Mouse (Mus musculus): Measurements from ENCODE around the gene Akap12. TPM values are rescaled to one million over a fixed set of nuclear protein-coding genes. Genes with fewer than 3 reads are reported as not detected.

The Akap12 gene
- total RNA-seq, 2 experiments from 2014 or later, result 15.9 to 17.1 TPM

DNA sequence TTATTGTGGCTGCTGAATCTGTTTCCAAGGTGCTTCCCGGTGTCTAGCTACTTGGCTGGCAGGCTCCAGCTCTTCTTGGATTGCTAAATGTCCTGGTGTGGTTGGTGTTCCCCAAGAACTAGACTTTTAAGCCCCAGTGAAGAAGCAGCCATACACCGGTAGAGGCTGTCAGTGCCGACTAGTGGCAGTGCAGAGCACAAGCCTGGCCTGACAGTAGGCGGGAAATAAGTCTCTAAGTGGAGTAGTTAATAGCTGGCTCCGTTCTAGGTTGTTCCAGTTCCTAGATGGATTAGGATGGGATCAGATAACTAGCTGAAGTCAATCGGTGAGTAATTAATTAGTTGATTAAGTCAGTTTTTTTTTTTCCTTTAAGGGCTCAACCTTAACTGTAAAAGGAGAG, 125.7 kb downstream of the Akap12 start:
- no peak for DNase-seq (ENCODE audit: low spot score in 2 of 2)

DNA sequence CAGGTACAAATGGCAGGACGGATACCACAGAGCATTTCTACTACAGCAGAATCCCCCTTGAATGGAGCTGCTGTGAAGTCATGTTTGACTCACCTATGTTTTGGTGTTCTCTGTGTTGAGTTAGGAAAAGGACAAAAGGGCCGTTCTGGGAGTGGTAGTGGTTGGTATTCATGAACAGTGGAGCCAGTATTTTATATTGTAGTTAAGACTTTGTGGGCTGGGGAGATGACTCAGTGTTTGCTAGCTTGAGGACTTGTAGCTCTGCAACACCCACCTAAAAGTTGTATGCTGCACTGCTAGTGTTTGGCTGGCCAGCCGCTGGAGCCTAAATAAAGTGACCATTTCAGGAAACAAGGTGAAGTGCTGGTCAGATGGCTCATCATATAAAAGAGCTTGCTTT, 129.1 kb downstream of the Akap12 start:
- no peak for DNase-seq (ENCODE audit: low spot score in 2 of 2)

DNA sequence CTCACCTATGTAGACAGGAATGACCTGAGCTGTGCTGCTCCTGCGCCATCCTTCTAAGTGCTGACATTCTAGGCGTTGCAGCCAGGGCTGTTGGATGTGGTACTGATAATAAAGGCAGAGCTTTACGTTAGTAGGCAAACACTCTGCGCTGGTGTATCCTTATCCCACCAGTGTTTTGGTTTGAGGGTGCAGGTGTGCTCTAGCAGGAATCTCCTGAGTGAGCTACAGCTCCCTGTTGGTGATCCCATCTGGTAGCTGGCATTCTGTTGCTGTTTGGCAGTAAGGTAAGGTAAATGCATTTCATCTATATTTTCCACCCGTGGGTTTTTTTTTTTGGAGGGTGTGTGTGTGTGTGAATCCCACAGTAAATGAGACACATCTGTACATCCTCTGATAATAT, 131.9 kb downstream of the Akap12 start:
- DNase-seq (ENCODE audit: low spot score in 2 of 2), result no peak

DNA sequence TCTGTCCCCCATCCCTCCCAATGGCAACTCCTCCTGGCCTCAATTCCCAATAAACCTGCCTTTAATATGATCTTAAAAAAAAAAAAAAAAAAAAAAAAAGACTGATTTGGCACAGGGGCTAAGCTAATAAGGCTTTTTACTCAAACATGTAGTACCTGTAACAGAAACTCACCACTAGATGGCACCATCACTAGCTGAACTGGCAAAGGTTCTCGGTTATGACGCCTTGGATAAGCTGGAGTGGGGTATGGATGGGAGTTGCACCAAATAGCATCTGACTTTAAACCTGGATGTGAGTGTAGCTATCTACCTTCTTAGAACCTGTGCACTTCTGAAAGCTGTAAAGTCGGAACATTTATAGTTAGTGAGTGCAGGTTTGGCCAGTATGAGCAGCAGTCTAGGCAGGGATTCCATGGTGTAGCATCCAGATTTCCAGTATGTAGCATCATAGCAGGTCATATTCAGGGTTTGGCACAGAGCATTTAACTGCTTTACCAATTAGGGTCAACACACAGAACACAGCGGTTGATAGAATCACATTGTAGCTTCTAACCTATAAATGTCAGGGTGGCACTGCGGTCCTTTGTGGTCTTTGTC, 138.8 kb downstream of the Akap12 start:
- DNase-seq (ENCODE audit: low spot score in 2 of 2), result peak in 1 of 2 experiments; percentile 77

DNA sequence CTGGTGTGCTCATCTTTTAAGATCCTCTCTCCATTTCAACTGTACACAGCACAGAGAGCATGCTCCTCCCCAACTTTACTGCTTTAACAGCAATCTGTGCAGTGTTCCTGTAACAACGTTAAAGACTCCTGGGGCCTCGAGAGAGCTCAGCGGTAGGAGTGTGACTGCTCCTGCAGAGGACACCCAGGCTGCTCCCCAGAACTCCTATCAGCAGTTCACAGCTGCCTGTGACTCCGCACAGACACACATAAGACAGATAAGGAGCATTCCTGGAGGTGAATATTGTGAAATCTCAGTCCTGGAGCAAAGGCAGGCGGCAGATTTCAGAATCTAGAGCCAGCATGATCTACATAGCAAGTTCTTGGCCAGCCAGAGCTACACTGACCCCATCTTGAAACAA, 139.3 kb downstream of the Akap12 start:
- no peak for DNase-seq (ENCODE audit: low spot score in 2 of 2)

DNA sequence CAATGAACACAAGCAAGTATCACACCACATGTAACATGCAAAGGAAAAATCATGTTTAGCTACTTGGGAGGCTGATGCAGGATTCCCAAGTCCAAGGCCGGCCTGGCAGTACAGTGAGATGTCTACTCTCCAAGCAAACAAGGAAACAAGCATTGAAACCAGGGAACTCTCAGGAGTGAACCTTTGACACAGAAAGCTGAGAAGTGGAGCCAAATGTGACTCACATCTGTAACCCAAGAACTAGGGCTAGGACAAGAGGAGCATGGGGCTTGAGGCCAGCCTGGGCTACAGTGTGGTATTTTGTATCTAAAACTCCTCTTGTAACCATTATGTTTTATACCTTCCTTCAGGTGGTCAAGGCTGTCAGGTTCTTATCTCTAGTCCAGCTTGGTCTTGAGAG, 141.0 kb downstream of the Akap12 start:
- no peak for DNase-seq (ENCODE audit: low spot score in 2 of 2)

Other genes starting within 250 kb of the Akap12 start
- gene Zbtb2, start 121.7 kb downstream of the Akap12 start, total RNA-seq (2021), result 10 to 100 TPM in 1 of 2 experiments, 1 to 10 TPM in 1; 9.9 to 10.6 TPM
- 10 to 100 TPM; 24.0 to 27.4 TPM for gene Rmnd1, start 166.0 kb downstream of the Akap12 start, total RNA-seq (2021)
- 10 to 100 TPM; 13.5 to 15.6 TPM for gene Armt1, start 166.1 kb downstream of the Akap12 start, total RNA-seq (2021)
- gene Ccdc170, start 216.1 kb downstream of the Akap12 start, total RNA-seq (2021), result under 1 TPM; 0.69 to 0.71 TPM

All from layer of hippocampus, postnatal 14 days (tissue).